Mouse (Mus musculus) heart, adult 2 months (tissue): Measurements from ENCODE around the gene Arid1a.

Experiments used
- EP300 ChIP-seq: fragments of 200-500 bp; IDR thresholded peaks from 2 replicates; pipeline ENCODE4 v1.6.1; 2011; ENCODE audit warnings: low read depth, low read length, control low read depth; ENCODE audit not compliant: insufficient read depth
- POLR2A ChIP-seq: fragments of 200-500 bp; IDR thresholded peaks from 2 replicates; pipeline ENCODE4 v1.6.1; 2011; ENCODE audit warnings: mild to moderate bottlenecking, low read depth, low read length, control low read depth; ENCODE audit not compliant: insufficient read depth

DNA sequence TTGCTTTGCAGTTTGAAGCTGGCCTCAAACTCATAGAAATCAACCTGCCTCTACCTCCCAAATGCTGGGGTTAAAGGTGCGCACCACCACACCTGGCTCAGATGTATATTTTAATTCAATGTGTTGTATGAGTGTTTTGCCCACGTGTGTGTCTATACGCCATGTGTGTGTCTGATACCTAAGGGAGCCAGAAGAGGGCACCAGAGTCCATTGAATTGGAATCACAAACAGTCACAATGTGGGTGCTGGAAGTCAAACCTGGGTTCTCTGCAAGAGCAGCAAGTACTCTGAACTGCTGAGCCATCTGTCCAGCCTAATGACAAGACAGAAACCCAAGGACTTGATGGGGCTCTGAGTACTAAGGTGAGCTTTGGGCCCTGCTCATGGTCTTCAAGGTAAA lies 111.4 kb downstream of the Arid1a start:
- TF ChIP-seq POLR2A (no peak), EP300 (no peak)
